Mouse (Mus musculus) limb, embryonic 13.5 days (tissue): ENCODE measurements around the gene Faf1. TPM values are rescaled to one million over a fixed set of nuclear protein-coding genes. Genes with fewer than 3 reads are reported as not detected.

Experiments used
- ATAC-seq: fragments of 200-750 bp; cut with Nextera tagmentation; 2 replicates; pipeline ENCODE4 v1.8.0; 2017; ENCODE audit warnings: low read depth, moderate number of reproducible peaks, moderate TSS enrichment; ENCODE audit not compliant: low FRiP score
- H3K27ac ChIP-seq: fragments of 300-500 bp; sonication (generic); 2 replicates; pipeline ENCODE4 v1.5.1; 2015; ENCODE audit warnings: inconsistent platforms, mild to moderate bottlenecking, moderate library complexity
- H3K27me3 ChIP-seq: fragments of 300-500 bp; sonication (generic); 2 replicates; pipeline ENCODE4 v1.6.1; 2015; ENCODE audit warnings: mild to moderate bottlenecking, inconsistent platforms
- H3K36me3 ChIP-seq: fragments of 300-500 bp; sonication (generic); 2 replicates; pipeline ENCODE4 v1.6.1; 2015; ENCODE audit warnings: inconsistent platforms, mild to moderate bottlenecking, moderate library complexity
- H3K4me1 ChIP-seq: fragments of 300-500 bp; sonication (generic); 2 replicates; pipeline ENCODE4 v1.6.1; 2015; ENCODE audit warnings: inconsistent platforms
- H3K4me2 ChIP-seq: fragments of 300-500 bp; sonication (generic); replicated peaks from 2 replicates; pipeline ENCODE4 v1.6.1; 2015; ENCODE audit warnings: inconsistent platforms, mild to moderate bottlenecking, moderate library complexity
- H3K4me3 ChIP-seq: fragments of 300-500 bp; sonication (generic); 2 replicates; pipeline ENCODE4 v1.5.1; 2015; ENCODE audit warnings: moderate library complexity, mild to moderate bottlenecking, inconsistent platforms
- H3K9ac ChIP-seq: fragments of 300-500 bp; sonication (generic); 2 replicates; pipeline ENCODE4 v1.6.1; 2015; ENCODE audit warnings: mild to moderate bottlenecking, inconsistent platforms
- H3K9me3 ChIP-seq: fragments of 300-500 bp; sonication (generic); 2 replicates; pipeline ENCODE4 v1.6.1; 2016; ENCODE audit warnings: inconsistent platforms
- WGBS: fragments of 180-500 bp; shearing (Covaris S2); methylation state at CpG from one replicate; pipeline ENCODE4 v1.1.7; 2015; 5-methylcytosine and 5-hydroxymethylcytosine counted together
- polyA plus RNA-seq: library from polyadenylated mRNA; unstranded; fragments of >200 nt; fragmentation: Nextera tagmentation; extraction: Ambion mirVana; gene quantifications from 2 replicates; pipeline ENCODE4 v1.2.1, GENCODE M21; 2015

Gene Faf1
- 22.6 and 23.8 TPM in 2 replicates for polyA plus RNA-seq

DNA sequence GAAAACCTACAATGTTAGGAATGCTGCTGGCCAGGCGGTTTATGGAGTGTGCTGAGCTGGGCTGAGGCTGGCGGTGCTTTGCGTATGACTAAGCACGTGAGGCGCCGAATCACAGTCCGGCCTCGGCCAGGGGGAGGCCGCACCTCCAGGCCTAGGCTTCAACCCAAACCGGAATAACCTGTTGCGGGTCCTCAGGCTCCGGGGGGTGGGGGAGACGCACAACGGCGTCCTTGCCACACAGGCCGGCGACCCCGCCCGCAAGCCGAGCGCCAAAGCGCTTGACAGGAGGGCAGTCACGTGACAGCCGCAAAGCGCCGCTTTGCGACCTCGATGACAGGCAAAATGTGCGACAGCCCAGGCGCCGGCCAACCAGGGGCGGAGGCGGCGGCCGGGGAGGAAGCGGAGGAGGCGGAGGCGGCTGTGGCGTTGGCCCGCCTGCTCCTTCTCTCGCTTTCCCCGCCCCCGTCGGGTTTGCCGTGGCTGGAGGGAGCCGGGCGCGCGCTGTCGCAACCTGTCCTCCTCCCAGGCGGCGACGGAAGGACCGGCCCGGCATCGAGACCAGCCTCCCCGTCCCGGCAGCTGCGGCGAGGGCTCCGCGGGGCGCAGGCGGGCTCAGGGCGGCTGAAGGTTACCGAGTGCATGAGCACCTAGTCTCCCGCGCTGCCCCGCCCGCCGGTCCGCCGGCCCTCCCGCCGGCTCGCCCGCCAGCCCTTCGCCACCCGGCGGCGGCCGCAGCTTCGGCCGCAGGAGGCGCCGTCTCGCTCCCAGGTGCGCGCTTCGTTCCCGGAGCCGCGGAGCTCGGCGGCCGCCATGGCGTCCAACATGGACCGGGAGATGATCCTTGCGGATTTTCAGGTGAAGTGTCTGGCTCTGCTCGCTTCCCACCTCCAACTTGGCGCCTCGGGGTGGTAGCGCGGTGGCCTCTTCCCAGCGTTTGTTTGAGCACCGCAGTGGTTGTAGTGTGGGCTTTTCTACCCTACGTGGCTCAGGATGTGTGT, at the start of gene Faf1:
Gene Faf1 (plus strand): TSS at position 371 of the 998 bp plus-strand sequence.
- Histone ChIP-seq H3K4me1 (peaks cover 6% of the 10 kb centered on the region), H3K27ac (peak within 1 kb of the TSS; percentile 92), H3K9ac (peak within 1 kb of the TSS; percentile 86), H3K27me3 (no peaks in the 10 kb centered on the region), H3K4me2 (peak within 1 kb of the TSS; percentile 76), H3K4me3 (peak within 1 kb of the TSS; percentile 84), H3K36me3 (no peaks in the 10 kb centered on the region), H3K9me3 (no peaks in the 10 kb centered on the region)
- ATAC-seq: peak; percentile 98
- WGBS: under 1% methylated on average over 104 of the region's 107 CpGs

GRCm38 (mm10) chr4:109630215-109630614, 46.2 kb upstream of the Faf1 start:
- no peak for ATAC-seq
- H3K27me3 ChIP-seq: no peaks in the 10 kb centered on the region

GRCm38 (mm10) chr4:109631029-109631428, 45.4 kb upstream of the Faf1 start:
- H3K27ac ChIP-seq: no peak overlapping the region
- ATAC-seq: no peak
- no peaks in the 10 kb centered on the region for H3K27me3 ChIP-seq
- WGBS: 81% methylated on average over 4 of the region's 4 CpGs
- no peak overlapping the region for H3K4me3 ChIP-seq
- no peak overlapping the region for H3K4me2 ChIP-seq
- no peak overlapping the region for H3K9ac ChIP-seq
- H3K4me1 ChIP-seq: no peaks in the 10 kb centered on the region
- H3K36me3 ChIP-seq: no peaks in the 10 kb centered on the region
- no peaks in the 10 kb centered on the region for H3K9me3 ChIP-seq

More at GRCm38 (mm10) chr4:109630215-109630614, 46.2 kb upstream of the Faf1 start:
- 66% methylated on average over 2 of the region's 2 CpGs for WGBS
- Histone ChIP-seq H3K27ac (no peak overlapping the region), H3K4me2 (no peak overlapping the region), H3K4me1 (no peaks in the 10 kb centered on the region), H3K36me3 (no peaks in the 10 kb centered on the region), H3K9ac (no peak overlapping the region), H3K9me3 (no peaks in the 10 kb centered on the region), H3K4me3 (no peak overlapping the region)

DNA sequence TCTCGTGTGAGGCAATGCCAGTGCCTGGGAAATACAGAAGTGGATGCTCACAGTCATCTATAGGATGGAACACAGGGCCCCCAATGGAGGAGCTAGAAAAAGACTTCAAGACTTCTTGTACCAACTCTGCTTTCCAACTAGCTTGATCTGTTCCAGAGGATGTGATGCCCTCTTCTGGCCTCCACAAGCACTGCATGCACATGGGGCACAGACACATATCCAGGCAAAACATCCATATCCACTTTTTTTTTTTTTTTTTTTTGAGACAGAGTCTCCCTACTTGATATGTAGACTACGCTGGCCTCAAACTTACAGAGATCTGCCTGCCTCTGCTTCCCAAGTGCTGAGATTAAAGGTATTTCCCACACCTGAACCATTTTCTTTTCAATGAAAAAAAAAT, 41.4 kb upstream of the Faf1 start:
- H3K36me3 ChIP-seq: no peaks in the 10 kb centered on the region
- H3K4me2 ChIP-seq: no peak overlapping the region
- H3K4me3 ChIP-seq: no peak overlapping the region
- H3K9me3 ChIP-seq: no peaks in the 10 kb centered on the region
- ATAC-seq: no peak
- H3K9ac ChIP-seq: no peak overlapping the region
- 93% methylated on average over 2 of the region's 2 CpGs for WGBS
- H3K27ac ChIP-seq: no peak overlapping the region
- no peaks in the 10 kb centered on the region for H3K27me3 ChIP-seq
- no peaks in the 10 kb centered on the region for H3K4me1 ChIP-seq

- WGBS: 85% methylated on average over 9 of the region's 9 CpGs
- ATAC-seq: no peak
- Histone ChIP-seq H3K4me1 (no peaks in the 10 kb centered on the region), H3K27me3 (no peaks in the 10 kb centered on the region), H3K4me2 (no peak overlapping the region), H3K9me3 (no peaks in the 10 kb centered on the region), H3K36me3 (no peaks in the 10 kb centered on the region), H3K9ac (no peak overlapping the region), H3K27ac (no peak overlapping the region), H3K4me3 (no peak overlapping the region)
Measured at GRCm38 (mm10) chr4:109639356-109639755, 37.0 kb upstream of the Faf1 start.

GRCm38 (mm10) chr4:109640141-109640540, 36.2 kb upstream of the Faf1 start:
- WGBS: 87% methylated on average over 7 of the region's 7 CpGs
- ATAC-seq: no peak
- no peak overlapping the region for H3K4me2 ChIP-seq
- H3K4me1 ChIP-seq: no peaks in the 10 kb centered on the region
- H3K4me3 ChIP-seq: no peak overlapping the region
- no peaks in the 10 kb centered on the region for H3K36me3 ChIP-seq
- no peaks in the 10 kb centered on the region for H3K9me3 ChIP-seq
- H3K9ac ChIP-seq: no peak overlapping the region
- no peaks in the 10 kb centered on the region for H3K27me3 ChIP-seq
- no peak overlapping the region for H3K27ac ChIP-seq

- no peaks in the 10 kb centered on the region for H3K27me3 ChIP-seq
- WGBS: 85% methylated on average over 3 of the region's 3 CpGs
- no peaks in the 10 kb centered on the region for H3K36me3 ChIP-seq
- no peak overlapping the region for H3K4me2 ChIP-seq
- no peaks in the 10 kb centered on the region for H3K4me1 ChIP-seq
- no peaks in the 10 kb centered on the region for H3K9me3 ChIP-seq
- no peak for ATAC-seq
- no peak overlapping the region for H3K27ac ChIP-seq
- H3K4me3 ChIP-seq: no peak overlapping the region
- H3K9ac ChIP-seq: no peak overlapping the region
Measured at GRCm38 (mm10) chr4:109641451-109641850, 34.9 kb upstream of the Faf1 start.

DNA sequence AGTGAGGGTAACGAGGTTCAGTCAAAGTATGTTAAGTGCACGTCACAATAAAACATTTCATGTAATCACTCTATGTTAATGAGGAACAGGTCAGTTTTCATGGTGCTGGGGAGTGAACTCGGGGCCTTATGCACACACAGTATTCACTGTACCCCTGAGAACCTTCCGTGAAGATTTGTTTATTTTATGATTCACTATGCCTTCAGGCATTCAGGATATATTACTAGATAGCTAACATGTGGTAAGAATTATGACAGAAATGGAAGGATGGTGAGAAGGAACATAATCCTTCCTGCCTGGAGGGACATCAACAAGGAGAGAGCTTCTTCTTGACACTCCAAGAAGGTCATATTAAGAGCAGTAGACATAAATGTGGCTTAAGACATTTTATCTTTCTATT, 29.1 kb upstream of the Faf1 start:
- no peak for ATAC-seq
- H3K4me1 ChIP-seq: no peaks in the 10 kb centered on the region
- H3K27me3 ChIP-seq: no peaks in the 10 kb centered on the region
- no peaks in the 10 kb centered on the region for H3K36me3 ChIP-seq
- 43% methylated on average over 4 of the region's 4 CpGs for WGBS
- H3K9me3 ChIP-seq: no peaks in the 10 kb centered on the region
- no peak overlapping the region for H3K4me2 ChIP-seq
- H3K27ac ChIP-seq: no peak overlapping the region
- no peak overlapping the region for H3K9ac ChIP-seq
- H3K4me3 ChIP-seq: no peak overlapping the region

DNA sequence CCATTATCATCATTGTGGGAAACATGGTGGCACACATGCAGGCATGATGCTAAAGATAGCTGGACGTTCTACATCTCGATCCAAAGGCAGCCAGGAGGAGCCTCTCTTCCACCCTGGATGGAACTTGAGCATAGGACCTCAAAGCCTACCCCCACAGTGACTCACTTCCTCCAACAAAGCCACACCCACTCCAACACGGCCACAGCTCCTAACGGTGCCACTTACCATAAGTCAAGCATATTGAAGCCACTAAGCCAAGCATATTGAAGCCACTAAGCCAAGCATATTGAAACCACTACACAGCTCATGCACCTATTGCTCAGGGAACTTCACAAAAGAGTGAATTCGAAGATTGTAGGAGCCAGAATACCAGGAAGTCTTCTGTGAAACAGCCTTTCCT, 27.1 kb upstream of the Faf1 start:
- no peak for ATAC-seq

GRCm38 (mm10) chr4:109653251-109653650, 23.1 kb upstream of the Faf1 start:
- H3K27me3 ChIP-seq: peaks cover 41% of the 10 kb centered on the region
- no peak overlapping the region for H3K4me2 ChIP-seq
- no peak overlapping the region for H3K27ac ChIP-seq
- no peaks in the 10 kb centered on the region for H3K9me3 ChIP-seq
- H3K4me3 ChIP-seq: no peak overlapping the region
- H3K4me1 ChIP-seq: peaks cover 13% of the 10 kb centered on the region
- H3K36me3 ChIP-seq: no peaks in the 10 kb centered on the region
- no peak overlapping the region for H3K9ac ChIP-seq
- no peak for ATAC-seq

More for the DNA sequence above, 27.1 kb upstream of the Faf1 start:
- Histone ChIP-seq H3K27me3 (peaks cover 7% of the 10 kb centered on the region; the same call in 1 of the 2 replicates), H3K4me3 (no peak overlapping the region), H3K4me2 (no peak overlapping the region), H3K9ac (no peak overlapping the region), H3K27ac (no peak overlapping the region), H3K9me3 (no peaks in the 10 kb centered on the region), H3K4me1 (no peaks in the 10 kb centered on the region), H3K36me3 (no peaks in the 10 kb centered on the region)
- 74% methylated on average over 5 of the region's 5 CpGs for WGBS

DNA sequence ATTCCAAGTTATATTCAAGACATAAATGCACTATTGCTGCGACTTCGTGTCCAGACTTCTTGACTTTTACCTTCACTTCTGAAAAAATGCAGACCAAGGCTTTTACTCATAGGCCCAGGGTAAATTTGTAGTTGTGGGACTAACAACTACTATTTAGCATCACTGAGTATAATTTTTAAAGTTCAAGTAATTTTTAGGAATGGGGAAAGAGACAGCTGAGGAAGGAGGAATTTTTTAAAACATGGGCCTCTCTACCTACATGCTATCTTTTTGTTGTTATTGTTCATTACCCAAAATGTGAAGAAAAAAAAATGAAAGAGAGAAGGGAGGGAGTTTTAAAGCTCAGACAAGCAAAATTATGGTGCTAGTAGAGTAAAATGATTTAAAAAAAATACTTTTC, 21.7 kb upstream of the Faf1 start:
- no peak overlapping the region for H3K27ac ChIP-seq
- H3K9ac ChIP-seq: no peak overlapping the region
- H3K9me3 ChIP-seq: no peaks in the 10 kb centered on the region
- no peaks in the 10 kb centered on the region for H3K36me3 ChIP-seq
- no peak for ATAC-seq
- peaks cover 13% of the 10 kb centered on the region for H3K4me1 ChIP-seq
- 43% methylated on average over 2 of the region's 2 CpGs for WGBS
- no peak overlapping the region for H3K4me2 ChIP-seq
- H3K4me3 ChIP-seq: no peak overlapping the region
- peaks cover 54% of the 10 kb centered on the region for H3K27me3 ChIP-seq

DNA sequence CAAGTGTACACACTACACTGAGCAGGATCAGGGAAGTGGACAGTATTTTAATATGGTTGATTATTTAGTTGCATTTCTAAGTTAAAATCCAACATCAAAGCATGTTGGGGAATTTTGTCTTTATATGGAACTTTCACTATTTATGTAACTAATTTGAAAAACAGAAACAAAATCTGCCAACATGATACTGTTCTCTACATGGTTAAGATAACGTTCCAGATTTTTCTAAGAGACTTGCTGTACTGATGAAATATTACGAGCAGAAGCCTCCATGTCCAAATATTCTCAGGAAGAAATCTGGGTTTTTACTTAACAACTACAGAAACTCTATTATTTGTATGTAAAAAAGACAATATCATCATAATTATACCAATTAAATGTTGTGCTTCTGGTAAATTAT, 20.6 kb upstream of the Faf1 start:
- Histone ChIP-seq H3K4me1 (peaks cover 13% of the 10 kb centered on the region), H3K4me3 (no peak overlapping the region), H3K4me2 (no peak overlapping the region), H3K36me3 (no peaks in the 10 kb centered on the region), H3K9ac (no peak overlapping the region), H3K9me3 (no peaks in the 10 kb centered on the region), H3K27me3 (peaks cover 63% of the 10 kb centered on the region), H3K27ac (no peak overlapping the region)
- 37% methylated on average over 2 of the region's 2 CpGs for WGBS
- no peak for ATAC-seq
